Mouse (Mus musculus) embryonic facial prominence, embryonic 11.5 days (tissue): ENCODE results near the gene Prdm5. TPM values are rescaled to one million over a fixed set of nuclear protein-coding genes. Genes with fewer than 3 reads are reported as not detected.

Source experiments
- ATAC-seq: fragments of 200-750 bp; cut with Nextera tagmentation; replicated peaks from 2 replicates; pipeline ENCODE4 v1.8.0; 2017; ENCODE audit warnings: low read depth; ENCODE audit not compliant: insufficient number of reproducible peaks, low FRiP score, low TSS enrichment
- DNase-seq: peaks from one replicate; pipeline ENCODE4 v3.0.0-alpha.2; 2015; ENCODE audit warnings: low spot score
- H3K27ac ChIP-seq: fragments of 300-500 bp; sonication (generic); replicated peaks from 2 replicates; pipeline ENCODE4 v1.5.1; 2014; ENCODE audit warnings: mild to moderate bottlenecking, low read depth, low read length, control low read depth
- H3K27me3 ChIP-seq: fragments of 300-500 bp; sonication (generic); 2 replicates; pipeline ENCODE4 v1.6.1; 2014; ENCODE audit warnings: mild to moderate bottlenecking, low read length, moderate library complexity, mixed read lengths; ENCODE audit not compliant: control insufficient read depth, insufficient read depth
- H3K36me3 ChIP-seq: fragments of 300-500 bp; sonication (generic); replicated peaks from 2 replicates; pipeline ENCODE4 v1.6.1; 2014; ENCODE audit warnings: low read depth, mild to moderate bottlenecking, low read length, moderate library complexity, mixed read lengths; ENCODE audit not compliant: control insufficient read depth, insufficient read depth
- H3K4me1 ChIP-seq: fragments of 300-500 bp; sonication (generic); 2 replicates; pipeline ENCODE4 v1.6.1; 2014; ENCODE audit warnings: low read length, mixed read lengths; ENCODE audit not compliant: control insufficient read depth, insufficient read depth
- H3K4me2 ChIP-seq: fragments of 300-500 bp; sonication (generic); 2 replicates; pipeline ENCODE4 v1.6.1; 2014; ENCODE audit warnings: low read depth, mild to moderate bottlenecking, control low read depth, low read length, moderate library complexity
- H3K4me3 ChIP-seq: fragments of 300-500 bp; sonication (generic); 2 replicates; pipeline ENCODE4 v1.5.1; 2014; ENCODE audit warnings: low read depth, low read length, control low read depth
- H3K9ac ChIP-seq: fragments of 300-500 bp; sonication (generic); replicated peaks from 2 replicates; pipeline ENCODE4 v1.6.1; 2014; ENCODE audit warnings: mild to moderate bottlenecking, control low read depth, low read length
- H3K9me3 ChIP-seq: fragments of 300-500 bp; sonication (generic); replicated peaks from 2 replicates; pipeline ENCODE4 v1.6.1; 2016; ENCODE audit warnings: mild to moderate bottlenecking, low read length, inconsistent platforms, mixed read lengths; ENCODE audit not compliant: control insufficient read depth
- WGBS: fragments of 180-500 bp; shearing (Covaris S2); extraction: QIAGEN DNeasy Blood & Tissue Kit; methylation state at CpG from one replicate; pipeline ENCODE4 v1.1.7; 2014; 5-methylcytosine and 5-hydroxymethylcytosine counted together
- polyA plus RNA-seq: library from polyadenylated mRNA; unstranded; fragments of >200 nt; fragmentation: Nextera tagmentation; extraction: Ambion mirVana; gene quantifications from 2 replicates; pipeline ENCODE4 v1.2.1, GENCODE M21; 2014

Gene Prdm5
- polyA plus RNA-seq, 1 experiment from 2014 or later: 17.2 TPM

DNA sequence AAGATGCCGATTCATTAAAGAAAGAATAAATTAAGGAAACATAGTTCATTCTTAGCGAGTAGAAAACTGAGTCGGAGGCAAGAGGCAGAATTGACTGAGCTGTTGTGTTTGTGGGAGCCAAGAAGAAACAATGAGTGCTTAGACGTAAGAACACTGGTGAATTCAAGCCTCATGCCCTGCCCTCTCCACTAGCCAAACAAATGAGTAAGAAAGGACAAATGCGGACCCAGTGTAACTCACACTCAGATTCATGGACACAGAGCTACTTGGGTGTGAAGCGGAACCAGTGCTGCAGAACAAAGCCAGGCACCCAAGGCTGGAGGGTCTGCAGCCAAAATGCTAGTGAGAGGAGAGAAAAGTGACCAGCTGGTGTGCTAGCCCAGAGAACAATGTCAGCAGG lies 171.7 kb downstream of the Prdm5 start:
- H3K36me3 ChIP-seq: no peaks in the 10 kb centered on the region
- H3K27me3 ChIP-seq: no peaks in the 10 kb centered on the region
- no peak overlapping the region for H3K9ac ChIP-seq
- H3K4me3 ChIP-seq: no peak overlapping the region
- H3K4me2 ChIP-seq: no peak overlapping the region
- 69% methylated on average over 6 of the region's 6 CpGs for WGBS
- H3K9me3 ChIP-seq: no peaks in the 10 kb centered on the region
- ATAC-seq (no peak), DNase-seq (no peak)
- no peak overlapping the region for H3K27ac ChIP-seq
- no peaks in the 10 kb centered on the region for H3K4me1 ChIP-seq

DNA sequence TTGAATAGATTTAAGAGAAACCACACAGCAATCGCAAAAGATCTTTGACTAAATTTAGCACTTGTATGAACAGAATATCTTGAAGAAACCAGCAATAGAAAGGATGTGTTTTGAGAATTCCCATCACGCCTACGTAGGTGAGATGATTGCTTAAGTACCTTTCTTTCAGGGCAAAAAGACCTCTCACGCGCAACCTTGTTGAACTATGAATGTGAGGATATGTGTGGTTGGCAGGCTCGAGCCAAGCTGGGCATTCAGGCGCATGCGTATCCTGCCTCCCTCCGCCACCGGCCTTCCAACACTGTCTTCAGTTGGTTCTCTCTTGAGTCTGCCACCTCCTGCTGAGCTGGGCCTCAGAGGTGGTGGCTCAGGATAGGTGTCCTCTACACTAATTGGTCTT lies 173.5 kb downstream of the Prdm5 start, which contains the start of gene 4930544G11Rik:
4930544G11Rik (plus strand) TSS at position 301 of the 400 bp plus-strand sequence.
- H3K27me3 ChIP-seq: no peaks in the 10 kb centered on the region
- H3K36me3 ChIP-seq: no peaks in the 10 kb centered on the region
- no peak within 1 kb of the TSS for H3K4me2 ChIP-seq
- no peak within 1 kb of the TSS for H3K9ac ChIP-seq
- ATAC-seq (no peak), DNase-seq (no peak)
- 99% methylated on average over 10 of the region's 10 CpGs for WGBS
- no peak within 1 kb of the TSS for H3K4me3 ChIP-seq
- H3K9me3 ChIP-seq: no peaks in the 10 kb centered on the region
- H3K27ac ChIP-seq: no peak within 1 kb of the TSS
- no peaks in the 10 kb centered on the region for H3K4me1 ChIP-seq

DNA sequence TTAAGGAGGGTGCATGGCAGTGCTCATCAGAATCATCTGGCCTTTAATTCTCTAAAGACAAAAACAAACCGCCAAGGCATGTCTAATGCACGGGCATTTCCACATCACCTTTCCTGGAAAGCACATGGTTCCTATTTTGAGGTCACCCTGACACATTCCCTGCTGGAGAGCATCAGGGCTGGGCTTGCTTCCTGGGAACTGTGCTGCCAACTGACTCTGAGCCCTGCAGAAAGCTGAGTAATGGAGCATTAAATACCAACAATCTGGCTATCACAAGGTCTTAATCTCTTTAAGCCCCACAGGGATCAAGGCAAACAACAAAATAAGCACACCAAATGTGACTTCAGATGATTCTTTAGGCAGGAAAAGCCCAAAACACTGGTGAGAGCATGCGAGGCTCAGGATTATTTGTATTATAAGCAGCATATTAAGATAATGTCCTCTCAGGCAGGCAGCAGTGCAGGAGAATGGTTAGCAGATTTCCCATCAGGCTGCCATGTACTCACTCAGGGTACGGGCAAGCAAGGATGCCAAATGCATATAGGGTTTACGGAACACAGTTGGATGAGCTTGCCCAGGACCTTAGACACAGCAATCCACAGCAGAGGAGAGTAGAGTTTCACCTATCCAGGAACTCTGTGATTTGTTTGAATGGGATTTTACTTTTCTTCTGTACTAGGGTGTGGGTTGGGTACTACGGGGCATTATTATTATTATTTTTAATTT lies 190.8 kb downstream of the Prdm5 start:
- ATAC-seq: peak; percentile 67

DNA sequence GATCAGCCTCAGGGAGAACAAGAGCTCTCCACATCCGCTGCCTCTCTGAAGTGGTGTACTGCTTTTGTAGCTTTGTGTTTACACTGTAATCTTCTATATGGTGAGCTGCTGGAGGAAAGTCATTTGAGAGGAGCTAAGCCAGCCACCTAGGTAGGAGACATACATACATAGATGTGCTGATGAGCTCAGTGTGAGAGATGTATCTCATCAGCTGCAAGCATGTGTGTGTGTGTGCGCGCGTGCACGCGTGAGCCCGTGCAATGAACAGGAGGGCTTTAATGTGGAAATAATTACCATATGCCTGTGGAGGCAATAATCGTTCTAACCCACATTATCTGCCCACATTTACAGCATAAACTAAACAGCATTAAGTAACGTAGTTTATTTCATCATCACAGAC lies 191.6 kb downstream of the Prdm5 start:
- no peak for ATAC-seq
- no peak overlapping the region for H3K4me2 ChIP-seq
- WGBS: 64% methylated on average over 9 of the region's 9 CpGs

More for the DNA sequence above, 190.8 kb downstream of the Prdm5 start:
- H3K4me2 ChIP-seq: no peak overlapping the region
- no peak overlapping the region for H3K9ac ChIP-seq
- H3K4me3 ChIP-seq: no peak overlapping the region
- WGBS: 47% methylated on average over 6 of the region's 6 CpGs
- no peaks in the 10 kb centered on the region for H3K36me3 ChIP-seq
- no peaks in the 10 kb centered on the region for H3K27me3 ChIP-seq
- H3K9me3 ChIP-seq: no peaks in the 10 kb centered on the region
- no peaks in the 10 kb centered on the region for H3K4me1 ChIP-seq
- no peak overlapping the region for H3K27ac ChIP-seq
- DNase-seq: peak; percentile 68

More for the DNA sequence above, 191.6 kb downstream of the Prdm5 start:
- Histone ChIP-seq H3K9me3 (no peaks in the 10 kb centered on the region), H3K4me3 (no peak overlapping the region), H3K36me3 (no peaks in the 10 kb centered on the region), H3K4me1 (no peaks in the 10 kb centered on the region), H3K9ac (no peak overlapping the region), H3K27ac (no peak overlapping the region; the same call in 1 of the 2 replicates), H3K27me3 (no peaks in the 10 kb centered on the region)
- DNase-seq: no peak

Other genes starting within 250 kb of the Prdm5 start
- gene Ndnf, start 107.4 kb upstream of the Prdm5 start, polyA plus RNA-seq: 8.8 and 9.2 TPM in 2 replicates
- not detected in 2 replicates for gene 4930544G11Rik, start 173.6 kb downstream of the Prdm5 start, polyA plus RNA-seq